Mouse (Mus musculus) left cerebral cortex, postnatal 25 days (tissue): Measurements from ENCODE around the gene Corin. TPM values are rescaled to one million over a fixed set of nuclear protein-coding genes. Genes with fewer than 3 reads are reported as not detected.

ENCODE experiments used
- DNase-seq, 2 experiments: peaks; one replicate each; pipeline ENCODE4 v3.0.0; 2022; ENCODE audit warnings: low spot score in 2 of 2, mixed read lengths in 1 of 2
- intact Hi-C: fragments of 180-260 bp; cut with DNase I; formaldehyde crosslinking; loops from one replicate; pipeline ENCODE4 v1.15.1; 2025
- total RNA-seq, 2 experiments: library from RNA; stranded (reverse); gene quantifications; 2 replicates each; pipeline ENCODE4 v1.2.3; 2021

The Corin gene
- total RNA-seq, 2 experiments from 2014 or later: 0.18 to 0.25 TPM

GRCm38 (mm10) chr5:72446104-72446503, 58.2 kb downstream of the Corin start:
- no peak for DNase-seq
- intact Hi-C loops: no loop called here

- no peak for DNase-seq
- intact Hi-C loops: no loop called here
Observed at GRCm38 (mm10) chr5:72443946-72444345, 60.3 kb downstream of the Corin start.

- DNase-seq: no peak
- intact Hi-C loops: no loop called here
Observed at GRCm38 (mm10) chr5:72443007-72443406, 61.3 kb downstream of the Corin start.

GRCm38 (mm10) chr5:72441181-72441580, 63.1 kb downstream of the Corin start:
- intact Hi-C loops: no loop called here
- no peak for DNase-seq

GRCm38 (mm10) chr5:72435085-72435484, 69.2 kb downstream of the Corin start:
- intact Hi-C loops: no loop called here
- DNase-seq: no peak

GRCm38 (mm10) chr5:72431856-72432255, 72.4 kb downstream of the Corin start:
- intact Hi-C loops: no loop called here

GRCm38 (mm10) chr5:72427556-72427955, 76.7 kb downstream of the Corin start:
- intact Hi-C loops: no loop called here
- DNase-seq: no peak

More at GRCm38 (mm10) chr5:72431856-72432255, 72.4 kb downstream of the Corin start:
- peak in 1 of 2 experiments; percentile 50 for DNase-seq

GRCm38 (mm10) chr5:72425342-72426010, 78.8 kb downstream of the Corin start:
- no peak for DNase-seq
- intact Hi-C loops: no loop called here

GRCm38 (mm10) chr5:72411874-72412329, 92.4 kb downstream of the Corin start:
- intact Hi-C loops: no loop called here
- DNase-seq: no peak

- no peak for DNase-seq
- intact Hi-C loops: no loop called here
Observed at GRCm38 (mm10) chr5:72410841-72411240, 93.4 kb downstream of the Corin start.

GRCm38 (mm10) chr5:72403376-72403775, 100.9 kb downstream of the Corin start:
- DNase-seq: peak; percentile 33 to 70
- intact Hi-C loops: no loop called here

- intact Hi-C loops: no loop called here
- DNase-seq: no peak
Observed at GRCm38 (mm10) chr5:72402913-72403312, 101.4 kb downstream of the Corin start.

- intact Hi-C loops: no loop called here
- DNase-seq: no peak
Observed at GRCm38 (mm10) chr5:72401778-72402177, 102.5 kb downstream of the Corin start.

GRCm38 (mm10) chr5:72401251-72401650, 103.0 kb downstream of the Corin start:
- intact Hi-C loops: no loop called here
- DNase-seq: no peak

- intact Hi-C loops: no loop called here
- DNase-seq: no peak
Observed at GRCm38 (mm10) chr5:72382148-72382547, 122.1 kb downstream of the Corin start.

GRCm38 (mm10) chr5:72380616-72381015, 123.7 kb downstream of the Corin start:
- DNase-seq: no peak
- intact Hi-C loops: no loop called here

GRCm38 (mm10) chr5:72368004-72368403, 136.3 kb downstream of the Corin start:
- DNase-seq: no peak
- intact Hi-C loops: no loop called here

GRCm38 (mm10) chr5:72365801-72366200, 138.5 kb downstream of the Corin start:
- intact Hi-C loops: no loop called here

GRCm38 (mm10) chr5:72363838-72364237, 140.4 kb downstream of the Corin start:
- peak in 1 of 2 experiments; percentile 24 for DNase-seq
- intact Hi-C loops: no loop called here

More at GRCm38 (mm10) chr5:72365801-72366200, 138.5 kb downstream of the Corin start:
- no peak for DNase-seq

- intact Hi-C loops: loop anchor here (5.0 kb wide), 1 partner anchor 404 kb away; no protein-coding TSS in a partner anchor
- no peak for DNase-seq
Observed at GRCm38 (mm10) chr5:72353746-72354145, 150.5 kb downstream of the Corin start.

- intact Hi-C loops: loop anchor here (2.0 to 5.0 kb wide), 3 partner anchors 155 to 407 kb away; partner anchors contain the start of gene Corin
Observed at GRCm38 (mm10) chr5:72350081-72350758, 154.1 kb downstream of the Corin start.

More at GRCm38 (mm10) chr5:72350081-72350758, 154.1 kb downstream of the Corin start:
- peak; percentile 66 to 80 for DNase-seq
